Mouse (Mus musculus): ENCODE measurements around the gene Ntn1. TPM values are rescaled to one million over a fixed set of nuclear protein-coding genes. Genes with fewer than 3 reads are reported as not detected.

Gene Ntn1
- total RNA-seq, 1 experiment from 2014 or later, result not detected

DNA sequence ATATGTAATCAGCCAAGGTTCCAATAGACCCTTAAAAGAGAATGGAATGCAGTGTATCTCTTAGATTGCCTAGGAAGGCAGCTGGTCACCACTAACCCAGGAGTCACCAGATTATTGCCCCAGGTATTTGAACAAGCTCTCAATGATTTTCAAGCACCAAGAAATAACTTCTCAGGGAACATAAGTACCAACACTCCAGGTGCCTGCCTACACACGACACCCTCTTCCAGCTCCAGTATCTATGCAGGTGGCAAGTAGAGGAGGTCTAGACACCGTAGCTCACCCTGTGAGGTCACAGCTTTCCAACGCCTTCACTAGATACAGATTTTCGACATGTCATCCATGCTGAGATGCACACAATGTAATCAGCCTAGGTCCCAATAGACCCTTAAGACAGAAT lies 99.0 kb downstream of the Ntn1 start:
- no peak for ATAC-seq (ENCODE audit: extremely low read depth, insufficient number of reproducible peaks, low FRiP score, poor library complexity, severe bottlenecking)

DNA sequence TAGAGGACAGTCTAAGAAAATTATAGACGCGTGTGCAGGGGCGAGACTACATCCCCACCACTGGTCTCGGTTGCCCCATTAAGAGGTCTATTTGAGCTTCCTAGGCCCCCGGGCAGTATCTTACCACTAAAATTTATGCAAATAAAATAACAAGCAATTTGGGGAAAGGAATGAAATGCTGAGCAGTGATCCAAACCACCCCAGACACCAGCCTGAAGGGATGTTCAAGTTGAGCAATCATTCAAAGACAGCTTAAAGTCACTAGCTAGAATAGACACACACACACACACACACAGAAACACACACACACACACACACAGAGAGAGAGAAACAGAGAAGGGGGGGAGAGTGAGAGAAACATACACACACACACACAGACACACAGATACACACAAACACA lies 105.1 kb downstream of the Ntn1 start:
- ATAC-seq (ENCODE audit: extremely low read depth, insufficient number of reproducible peaks, low FRiP score, poor library complexity, severe bottlenecking), result no peak

- ATAC-seq (ENCODE audit: extremely low read depth, insufficient number of reproducible peaks, low FRiP score, poor library complexity, severe bottlenecking), result no peak
Measured at GRCm38 (mm10) chr11:68290631-68291030, 110.0 kb downstream of the Ntn1 start.

GRCm38 (mm10) chr11:68287331-68287730 lies 113.3 kb downstream of the Ntn1 start:
- no peak for ATAC-seq (ENCODE audit: extremely low read depth, insufficient number of reproducible peaks, low FRiP score, poor library complexity, severe bottlenecking)

- peak; percentile 14; the same call in 1 of the 2 replicates for ATAC-seq (ENCODE audit: extremely low read depth, insufficient number of reproducible peaks, low FRiP score, poor library complexity, severe bottlenecking)
Measured at GRCm38 (mm10) chr11:68286142-68286808, 114.3 kb downstream of the Ntn1 start.

- no peak for ATAC-seq (ENCODE audit: extremely low read depth, insufficient number of reproducible peaks, low FRiP score, poor library complexity, severe bottlenecking)
Measured at GRCm38 (mm10) chr11:68285754-68286141, 114.9 kb downstream of the Ntn1 start.

GRCm38 (mm10) chr11:68280001-68280510 lies 120.6 kb downstream of the Ntn1 start:
- ATAC-seq (ENCODE audit: extremely low read depth, insufficient number of reproducible peaks, low FRiP score, poor library complexity, severe bottlenecking), result no peak

- no peak for ATAC-seq (ENCODE audit: extremely low read depth, insufficient number of reproducible peaks, low FRiP score, poor library complexity, severe bottlenecking)
Measured at GRCm38 (mm10) chr11:68276945-68277344, 123.7 kb downstream of the Ntn1 start.

DNA sequence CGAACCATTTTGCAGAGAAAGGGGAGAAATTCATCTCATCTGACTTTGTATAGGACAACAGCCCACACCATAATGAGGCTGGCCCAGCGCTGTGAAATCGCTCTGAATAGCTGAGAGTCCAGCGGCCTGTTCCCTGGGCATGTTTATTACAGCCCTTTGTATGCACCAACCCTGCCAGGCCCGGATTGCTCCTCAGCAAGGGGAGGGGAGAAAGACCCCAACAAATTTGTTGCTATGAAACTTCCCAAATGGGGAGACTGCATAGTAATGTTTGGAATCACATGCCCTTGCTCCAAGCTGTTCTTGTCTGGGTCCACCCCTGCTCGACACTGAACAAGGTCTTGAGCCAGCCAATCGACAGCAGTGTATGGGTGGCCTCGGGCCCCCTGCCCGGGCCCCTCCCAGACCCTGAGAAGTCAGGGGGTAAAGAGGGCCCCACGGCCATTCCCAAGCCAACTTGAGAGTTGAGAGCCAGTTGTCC lies 126.3 kb downstream of the Ntn1 start:
- no peak for ATAC-seq (ENCODE audit: extremely low read depth, insufficient number of reproducible peaks, low FRiP score, poor library complexity, severe bottlenecking)

DNA sequence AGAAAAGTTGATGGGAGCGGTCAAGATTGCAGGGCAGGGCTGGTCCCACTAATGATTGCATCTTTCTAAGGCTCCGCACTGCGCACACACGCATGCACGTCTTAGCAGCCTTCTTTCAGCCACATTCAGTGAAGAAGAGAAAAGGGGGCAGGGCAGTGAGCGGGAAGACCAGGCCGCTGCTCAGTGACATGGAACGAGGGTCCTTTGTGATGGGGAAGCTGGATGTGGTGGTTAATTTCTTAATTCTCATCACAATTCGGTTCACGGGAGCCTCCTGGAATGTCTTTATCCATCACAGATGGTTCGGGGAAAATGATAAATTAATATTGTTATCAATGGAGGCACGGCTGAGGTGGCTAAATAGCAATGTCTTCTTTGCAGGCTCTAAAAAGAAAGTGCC lies 126.8 kb downstream of the Ntn1 start:
- ATAC-seq (ENCODE audit: extremely low read depth, insufficient number of reproducible peaks, low FRiP score, poor library complexity, severe bottlenecking), result no peak

DNA sequence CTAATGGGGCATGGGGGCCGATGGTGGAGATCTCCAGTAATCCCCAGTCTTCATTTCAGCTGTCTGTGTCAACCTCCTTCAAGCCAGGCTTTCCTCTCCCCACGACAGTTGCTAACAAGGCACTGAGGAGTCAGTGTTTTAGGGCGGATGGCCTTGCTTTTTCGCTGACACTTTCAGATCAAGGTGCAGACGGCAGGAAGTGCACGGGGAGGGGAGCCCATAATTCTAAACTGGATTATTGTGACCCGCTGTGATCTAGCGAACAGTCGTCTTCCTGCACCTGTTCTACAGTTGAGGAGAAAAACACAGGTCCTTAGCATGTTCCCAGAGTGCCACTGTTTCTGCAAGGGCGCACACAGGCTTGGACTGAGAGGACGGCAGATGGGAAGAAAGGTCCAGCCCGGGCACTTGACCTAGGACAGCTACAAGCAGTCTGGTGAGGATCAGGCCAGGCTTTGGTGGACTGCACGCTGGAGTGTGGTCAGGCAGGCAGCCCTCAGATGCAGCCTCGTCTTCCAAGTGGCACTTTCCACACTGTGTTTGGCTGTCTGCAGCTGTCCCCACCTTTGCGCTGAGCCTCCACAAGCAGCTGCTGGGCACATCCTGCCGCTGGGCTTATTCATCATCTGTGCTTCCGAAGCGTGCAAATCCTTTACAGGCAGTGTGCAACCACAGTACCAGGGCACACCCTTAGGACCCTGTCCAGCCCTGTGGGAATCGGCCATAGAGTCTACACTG lies 129.7 kb downstream of the Ntn1 start:
- ATAC-seq (ENCODE audit: extremely low read depth, insufficient number of reproducible peaks, low FRiP score, poor library complexity, severe bottlenecking), result no peak

GRCm38 (mm10) chr11:68264276-68264675 lies 136.3 kb downstream of the Ntn1 start:
- ATAC-seq (ENCODE audit: extremely low read depth, insufficient number of reproducible peaks, low FRiP score, poor library complexity, severe bottlenecking), result no peak

GRCm38 (mm10) chr11:68263100-68263499 lies 137.5 kb downstream of the Ntn1 start:
- no peak for ATAC-seq (ENCODE audit: extremely low read depth, insufficient number of reproducible peaks, low FRiP score, poor library complexity, severe bottlenecking)

- no peak for ATAC-seq (ENCODE audit: extremely low read depth, insufficient number of reproducible peaks, low FRiP score, poor library complexity, severe bottlenecking)
Measured at GRCm38 (mm10) chr11:68261162-68261892, 139.3 kb downstream of the Ntn1 start.

DNA sequence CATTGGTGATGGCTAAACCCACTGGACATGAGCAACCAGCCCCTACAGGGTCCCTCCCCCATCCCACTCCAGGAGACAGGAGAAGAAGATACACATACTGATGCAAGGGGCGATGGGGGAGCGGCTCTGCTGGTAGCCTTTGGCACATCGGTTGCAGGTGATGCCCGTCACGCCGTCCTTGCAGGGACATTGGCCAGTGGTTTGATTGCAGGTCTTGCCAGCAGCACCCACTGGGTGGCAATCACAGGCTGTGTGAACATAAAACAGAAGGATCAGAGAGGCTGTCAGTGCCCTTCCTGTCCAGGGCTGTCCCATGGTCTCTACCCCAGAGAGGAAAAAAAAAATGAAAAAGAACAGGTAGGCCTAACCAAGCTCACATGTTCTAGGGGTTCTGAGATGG lies 140.2 kb downstream of the Ntn1 start:
- ATAC-seq (ENCODE audit: extremely low read depth, insufficient number of reproducible peaks, low FRiP score, poor library complexity, severe bottlenecking), result no peak

GRCm38 (mm10) chr11:68258498-68258897 lies 142.1 kb downstream of the Ntn1 start:
- ATAC-seq (ENCODE audit: extremely low read depth, insufficient number of reproducible peaks, low FRiP score, poor library complexity, severe bottlenecking), result no peak

GRCm38 (mm10) chr11:68253531-68253930 lies 147.1 kb downstream of the Ntn1 start:
- no peak for ATAC-seq (ENCODE audit: extremely low read depth, insufficient number of reproducible peaks, low FRiP score, poor library complexity, severe bottlenecking)

GRCm38 (mm10) chr11:68250106-68250505 lies 150.5 kb downstream of the Ntn1 start:
- no peak for ATAC-seq (ENCODE audit: extremely low read depth, insufficient number of reproducible peaks, low FRiP score, poor library complexity, severe bottlenecking)

DNA sequence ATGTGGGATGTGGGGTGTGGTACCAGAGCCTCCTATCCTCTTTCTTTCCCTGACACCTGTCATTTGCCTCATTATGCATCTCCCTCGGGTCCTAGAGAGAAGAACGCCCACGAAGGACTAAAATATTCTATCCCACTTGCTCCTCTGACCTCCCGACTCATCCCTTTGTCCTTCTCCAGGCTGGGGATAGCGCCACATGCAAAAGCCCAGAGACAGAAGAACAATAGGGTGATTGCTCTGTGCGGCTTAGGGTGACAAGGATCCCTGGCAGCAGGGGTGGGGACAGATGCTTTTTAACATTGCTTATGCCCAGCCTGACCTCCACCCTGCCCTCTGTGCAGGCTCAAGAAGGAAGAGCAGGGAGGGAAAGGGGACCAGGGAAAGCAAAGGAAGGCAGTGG lies 152.7 kb downstream of the Ntn1 start:
- ATAC-seq (ENCODE audit: extremely low read depth, insufficient number of reproducible peaks, low FRiP score, poor library complexity, severe bottlenecking), result no peak

- no peak for ATAC-seq (ENCODE audit: extremely low read depth, insufficient number of reproducible peaks, low FRiP score, poor library complexity, severe bottlenecking)
Measured at GRCm38 (mm10) chr11:68244992-68245261, 155.7 kb downstream of the Ntn1 start.
